Mouse (Mus musculus) heart, adult 2 months (tissue): ENCODE measurements around the gene Chrm4.

Experiments used
- CTCF ChIP-seq: fragments of 200-600 bp; IDR thresholded peaks from 2 replicates; pipeline ENCODE4 v1.8.1; 2022; ENCODE audit warnings: antibody characterized with exemption, mild to moderate bottlenecking, moderate library complexity
- EP300 ChIP-seq: fragments of 200-500 bp; IDR thresholded peaks from 2 replicates; pipeline ENCODE4 v1.6.1; 2011; ENCODE audit warnings: low read depth, low read length, control low read depth; ENCODE audit not compliant: insufficient read depth
- POLR2A ChIP-seq: fragments of 200-500 bp; IDR thresholded peaks from 2 replicates; pipeline ENCODE4 v1.6.1; 2011; ENCODE audit warnings: mild to moderate bottlenecking, low read depth, low read length, control low read depth; ENCODE audit not compliant: insufficient read depth

DNA sequence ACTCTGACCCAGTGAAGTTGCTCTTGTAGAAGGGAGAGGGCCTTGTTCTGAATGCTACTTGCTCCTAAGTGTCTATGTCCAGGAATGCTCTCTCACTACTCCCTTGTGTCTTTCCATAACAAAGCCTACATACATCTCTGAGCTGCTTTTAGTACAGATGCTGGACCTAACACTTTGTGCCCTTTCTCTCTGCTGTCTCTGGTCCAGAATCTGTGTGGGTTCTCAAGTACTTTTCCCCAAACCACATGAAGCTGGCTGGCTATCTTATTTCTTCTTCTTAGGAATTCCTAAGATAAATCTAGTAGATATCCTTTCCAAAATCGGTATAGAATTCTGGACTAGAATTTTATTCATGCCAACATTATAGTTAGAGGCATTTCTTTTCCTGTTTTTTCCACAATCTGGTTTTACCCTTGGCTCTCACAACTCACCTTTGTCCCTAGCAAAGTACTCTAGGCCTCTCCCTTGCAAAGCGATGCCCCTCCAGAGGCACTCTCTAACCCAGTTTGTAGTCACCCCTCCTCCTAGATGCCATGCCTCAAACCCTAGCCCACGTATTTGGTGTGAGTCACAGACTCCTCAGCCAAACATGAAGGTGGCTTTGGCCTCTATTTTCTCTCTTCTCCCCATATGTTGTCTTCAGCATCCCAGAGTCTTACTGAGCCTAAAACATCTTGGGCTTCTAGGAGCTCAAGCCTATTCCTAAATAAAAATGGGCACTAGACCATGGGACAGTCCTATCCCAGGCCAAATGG lies 23.7 kb upstream of the Chrm4 start:
- TF ChIP-seq CTCF (no peak), POLR2A (no peak), EP300 (no peak)
